Mouse (Mus musculus): Measurements from ENCODE around the gene Mier1. TPM values are rescaled to one million over a fixed set of nuclear protein-coding genes. Genes with fewer than 3 reads are reported as not detected.

Mier1 gene
- polyA plus RNA-seq, 1 experiment from 2014 or later, result 37.1 TPM

- Histone ChIP-seq H3K9ac (no peak overlapping the region), H3K9me3 (no peaks in the 10 kb centered on the region), H3K36me3 (peaks cover 51% of the 10 kb centered on the region), H3K4me1 (replicated peaks) (peaks cover 12% of the 10 kb centered on the region), H3K4me3 (no peak overlapping the region), H3K27ac (no peak overlapping the region), H3K27me3 (no peaks in the 10 kb centered on the region), H3K4me2 (no peak overlapping the region)
- 96% methylated on average over 1 of the region's 1 CpGs for WGBS
- ATAC-seq (ENCODE audit: low FRiP score), result no peak
Measured at GRCm38 (mm10) chr4:103208553-103208952, 94.4 kb downstream of the Mier1 start.

- Histone ChIP-seq H3K27ac (peak overlapping the region; percentile 100), H3K27me3 (no peaks in the 10 kb centered on the region), H3K4me1 (replicated peaks) (peaks cover 28% of the 10 kb centered on the region), H3K9me3 (no peaks in the 10 kb centered on the region), H3K4me2 (peak overlapping the region; percentile 72), H3K36me3 (peaks cover 17% of the 10 kb centered on the region), H3K4me3 (peak overlapping the region; percentile 89), H3K9ac (peak overlapping the region; percentile 99)
- 4% methylated on average over 30 of the region's 30 CpGs for whole genome bisulfite sequencing
- ATAC-seq (ENCODE audit: low FRiP score), result no peak
Measured at GRCm38 (mm10) chr4:103213859-103214497, 99.8 kb downstream of the Mier1 start.

- 0% methylated on average over 32 of the region's 48 CpGs for WGBS
- peaks cover 12% of the 10 kb centered on the region for H3K36me3 ChIP-seq
- peak overlapping the region; percentile 100 for H3K27ac ChIP-seq
- H3K4me2 ChIP-seq, result peak overlapping the region; percentile 72
- ATAC-seq (ENCODE audit: low FRiP score), result peak; percentile 86
- peaks cover 28% of the 10 kb centered on the region for H3K4me1 ChIP-seq (replicated peaks)
- no peaks in the 10 kb centered on the region for H3K9me3 ChIP-seq
- no peaks in the 10 kb centered on the region for H3K27me3 ChIP-seq
- peak overlapping the region; percentile 99 for H3K9ac ChIP-seq
- H3K4me3 ChIP-seq, result peak overlapping the region; percentile 89
Measured at GRCm38 (mm10) chr4:103214498-103214924, 100.3 kb downstream of the Mier1 start.

Other genes starting within 250 kb of the Mier1 start
- gene Tctex1d1, start 135.8 kb upstream of the Mier1 start, polyA plus RNA-seq (2015; fragmentation: Nextera tagmentation; extraction: Ambion mirVana), result 2.5 and 5.2 TPM in 2 replicates
- not detected in 2 replicates for gene Insl5, start 87.5 kb upstream of the Mier1 start, polyA plus RNA-seq (2015; fragmentation: Nextera tagmentation; extraction: Ambion mirVana)
- 5.6 and 6.1 TPM in 2 replicates for gene Wdr78, start 165 bp downstream of the Mier1 start, polyA plus RNA-seq (2015; fragmentation: Nextera tagmentation; extraction: Ambion mirVana)
- 5.4 and 6.6 TPM in 2 replicates for gene Slc35d1, start 100.8 kb downstream of the Mier1 start, polyA plus RNA-seq (2015; fragmentation: Nextera tagmentation; extraction: Ambion mirVana)
- not detected in 2 replicates for gene 4921539E11Rik, start 176.5 kb downstream of the Mier1 start, polyA plus RNA-seq (2015; fragmentation: Nextera tagmentation; extraction: Ambion mirVana)
- gene Oma1, start 199.4 kb downstream of the Mier1 start, polyA plus RNA-seq (2015; fragmentation: Nextera tagmentation; extraction: Ambion mirVana), result 7.9 and 10.0 TPM in 2 replicates

All from hindbrain, embryonic 13.5 days (tissue).